Mouse (Mus musculus): ENCODE data around the gene Gm49345. TPM values are rescaled to one million over a fixed set of nuclear protein-coding genes. Genes with fewer than 3 reads are reported as not detected.
"Not testable (repeated sequence)": the region's sequence is repeated elsewhere in the genome, so short reads cannot be mapped to it uniquely, and the experiment has no call there.

Gm49345 gene
- not detected in 2 replicates for total RNA-seq (2017)

- ATAC-seq (ENCODE audit: extremely low read depth, insufficient number of reproducible peaks, low FRiP score, poor library complexity, severe bottlenecking) = peak; percentile 99
Observed at GRCm38 (mm10) chr13:67637294-67638007, at the start of gene Gm49345, which contains the start of gene Zfp729a. Gene Gm49345 (minus strand): TSS chr13:67637769. Gene Zfp729a (minus strand): TSS chr13:67637791.

GRCm38 (mm10) chr13:67686971-67687370 lies 49.4 kb upstream of the Gm49345 start, which contains the start of gene Zfp738:
Gene Zfp738 (minus strand): TSS chr13:67687071.
- ATAC-seq (ENCODE audit: extremely low read depth, insufficient number of reproducible peaks, low FRiP score, poor library complexity, severe bottlenecking) = no peak

DNA sequence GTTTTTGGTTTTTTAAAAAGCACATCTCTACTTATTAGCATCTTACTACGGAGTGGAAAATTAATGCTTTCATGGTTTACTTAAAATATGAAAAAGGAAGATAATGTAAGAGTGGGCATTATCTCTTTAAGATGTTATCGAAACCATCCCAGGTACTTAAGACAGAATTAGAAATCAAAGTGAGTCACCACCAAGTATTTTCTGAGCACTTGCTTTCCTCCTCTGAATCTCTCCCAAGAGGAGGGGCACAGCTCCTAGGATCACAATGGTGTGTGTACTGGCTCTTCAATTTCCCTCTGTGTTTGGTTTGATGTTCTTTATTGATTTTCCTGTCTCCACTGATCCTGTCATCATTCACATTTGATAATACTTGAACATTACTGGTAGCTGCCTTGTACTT lies 46.3 kb upstream of the Gm49345 start:
- ATAC-seq (ENCODE audit: extremely low read depth, insufficient number of reproducible peaks, low FRiP score, poor library complexity, severe bottlenecking) = not testable (repeated sequence)

GRCm38 (mm10) chr13:67682959-67683735 lies 45.6 kb upstream of the Gm49345 start:
- peak; percentile 100 for ATAC-seq (ENCODE audit: extremely low read depth, insufficient number of reproducible peaks, low FRiP score, poor library complexity, severe bottlenecking)

- ATAC-seq (ENCODE audit: extremely low read depth, insufficient number of reproducible peaks, low FRiP score, poor library complexity, severe bottlenecking) = no peak
Observed at GRCm38 (mm10) chr13:67674902-67675301, 37.3 kb upstream of the Gm49345 start.

GRCm38 (mm10) chr13:67652496-67652895 lies 14.9 kb upstream of the Gm49345 start:
- ATAC-seq (ENCODE audit: extremely low read depth, insufficient number of reproducible peaks, low FRiP score, poor library complexity, severe bottlenecking) = no peak

GRCm38 (mm10) chr13:67610108-67610507 lies 27.5 kb downstream of the Gm49345 start:
- no peak for ATAC-seq (ENCODE audit: extremely low read depth, insufficient number of reproducible peaks, low FRiP score, poor library complexity, severe bottlenecking)

- ATAC-seq (ENCODE audit: extremely low read depth, insufficient number of reproducible peaks, low FRiP score, poor library complexity, severe bottlenecking) = peak; percentile 94
Observed at GRCm38 (mm10) chr13:67609066-67609876, 28.3 kb downstream of the Gm49345 start, which contains the start of gene Zfp729b. Gene Zfp729b (minus strand): TSS chr13:67609707.

DNA sequence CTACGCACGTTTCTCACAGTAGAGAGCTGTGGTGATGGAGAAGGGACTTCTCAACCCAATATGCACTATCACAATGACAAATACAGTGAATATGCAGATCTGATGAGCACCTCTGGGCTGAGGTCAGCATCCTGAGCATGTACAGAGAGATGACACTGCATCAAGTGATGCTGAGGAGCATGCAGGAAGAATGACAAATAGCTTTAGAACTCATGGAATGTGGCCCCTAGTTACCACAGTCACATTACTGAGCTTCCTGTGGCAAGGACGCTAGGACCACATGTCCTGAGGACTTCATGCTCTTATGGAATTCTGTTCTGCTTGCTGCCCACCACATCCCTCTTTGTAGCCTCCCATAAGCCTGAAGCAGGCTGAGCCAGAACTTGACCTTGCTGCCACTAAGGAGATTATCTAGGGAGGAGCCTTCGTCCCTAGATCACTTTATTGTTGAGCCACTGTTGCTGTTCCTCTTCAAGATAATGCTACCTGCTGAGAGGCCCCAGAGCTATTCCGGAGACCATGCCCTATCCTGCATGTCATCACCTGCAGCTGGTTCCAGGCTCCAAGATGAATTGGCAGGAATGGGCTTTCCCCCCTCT lies 64.9 kb downstream of the Gm49345 start:
- no peak for ATAC-seq (ENCODE audit: extremely low read depth, insufficient number of reproducible peaks, low FRiP score, poor library complexity, severe bottlenecking)

DNA sequence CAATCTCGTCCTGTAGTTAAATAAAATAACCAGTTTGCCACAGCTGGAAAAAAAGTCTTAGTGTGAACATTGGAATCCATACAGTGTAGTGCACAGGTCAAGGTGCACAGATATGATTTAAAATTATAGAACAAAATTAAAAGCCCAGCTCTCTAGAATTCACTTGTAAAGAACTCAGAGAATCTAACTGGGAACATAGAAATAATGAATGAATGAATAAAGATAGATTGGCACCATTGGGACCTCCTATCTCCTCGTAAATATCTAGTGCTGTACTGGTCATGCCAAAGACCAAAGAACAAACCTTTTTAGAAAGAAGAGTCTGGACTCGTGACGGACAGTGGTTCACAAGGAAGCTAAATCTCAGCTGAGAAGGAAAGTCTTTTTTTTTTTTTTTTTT lies 83.8 kb downstream of the Gm49345 start, which contains the start of gene Zfp748:
Zfp748 (minus strand) TSS at position 101 of the 400 bp plus-strand sequence.
- ATAC-seq (ENCODE audit: extremely low read depth, insufficient number of reproducible peaks, low FRiP score, poor library complexity, severe bottlenecking) = no peak

DNA sequence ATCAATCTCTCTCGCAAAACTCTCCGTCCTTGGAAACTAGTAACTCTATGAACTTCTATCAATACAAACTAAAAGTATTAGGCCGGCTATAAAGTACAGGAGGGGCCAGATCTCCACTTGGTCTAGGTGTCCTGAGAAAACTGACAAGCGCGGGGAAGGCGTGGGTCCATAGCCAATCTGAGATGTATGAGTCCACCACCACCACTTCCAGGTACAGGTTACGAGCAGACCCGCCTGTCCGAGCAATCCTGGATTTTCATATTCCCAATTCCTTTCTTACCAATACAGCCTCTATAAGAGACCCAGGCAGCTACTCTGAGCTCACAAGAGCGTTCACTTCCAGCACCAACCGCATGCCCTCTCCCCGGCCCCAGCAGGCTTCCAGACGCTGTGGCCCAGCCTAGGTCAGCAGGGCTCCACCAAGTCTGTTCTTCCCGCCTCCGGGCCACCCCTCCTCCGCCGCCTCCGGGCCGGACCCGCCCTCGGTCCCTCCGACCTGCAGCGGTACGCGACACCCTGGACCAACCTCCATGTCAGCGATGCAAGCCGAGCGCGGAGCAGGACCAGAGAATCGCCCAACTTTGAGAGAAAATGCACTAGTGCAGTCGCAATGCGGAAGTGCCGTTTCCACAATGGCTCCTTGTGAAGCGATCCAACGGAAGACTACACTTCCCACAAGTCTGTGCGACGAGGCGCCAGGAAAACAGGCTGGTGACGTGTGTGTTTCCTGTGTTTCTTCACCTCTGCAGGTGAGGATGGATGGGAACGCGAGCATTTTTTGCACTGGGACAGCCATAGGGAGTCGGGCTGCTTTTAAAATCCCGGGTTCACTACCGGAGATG lies 84.8 kb downstream of the Gm49345 start:
- peak; percentile 99 for ATAC-seq (ENCODE audit: extremely low read depth, insufficient number of reproducible peaks, low FRiP score, poor library complexity, severe bottlenecking)

DNA sequence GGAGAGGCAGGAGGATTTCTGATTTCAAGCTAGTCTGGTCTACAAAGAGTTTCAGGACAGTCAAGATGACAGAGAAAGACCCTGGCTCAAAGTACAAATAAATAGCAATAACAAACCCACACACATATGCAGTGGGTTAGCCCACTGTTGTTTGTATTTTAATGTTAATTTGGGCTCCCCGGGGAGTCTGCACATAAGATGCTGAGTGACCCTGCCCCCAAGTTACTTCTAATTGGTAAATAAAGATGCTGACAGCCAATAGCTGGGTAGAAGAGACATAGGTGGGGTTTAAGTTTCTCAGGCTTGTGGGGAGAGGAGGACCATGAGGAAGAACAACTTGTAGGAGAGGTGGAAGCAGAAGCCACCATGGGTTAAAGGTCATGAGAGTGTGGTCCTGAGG lies 91.6 kb downstream of the Gm49345 start:
- no peak for ATAC-seq (ENCODE audit: extremely low read depth, insufficient number of reproducible peaks, low FRiP score, poor library complexity, severe bottlenecking)

Other genes starting within 250 kb of the Gm49345 start
- 21.6 and 21.7 TPM in 2 replicates for gene Zfp429, start 237.9 kb downstream of the Gm49345 start, total RNA-seq (2017)
- gene Zfp459, start 216.4 kb downstream of the Gm49345 start, total RNA-seq (2017) = 1.7 and 4.2 TPM in 2 replicates
- gene Zfp874a, start 186.1 kb downstream of the Gm49345 start, total RNA-seq (2017) = 21.8 and 22.7 TPM in 2 replicates
- gene Zfp874b, start 153.5 kb downstream of the Gm49345 start, total RNA-seq (2017) = 17.6 and 18.2 TPM in 2 replicates
- 14.0 and 15.1 TPM in 2 replicates for gene Zfp58, start 137.2 kb downstream of the Gm49345 start, total RNA-seq (2017)
- 0.93 TPM in 1 of 2 replicates, not detected in the other for gene Gm26965, start 111.6 kb downstream of the Gm49345 start, total RNA-seq (2017)
- gene Zfp87, start 111.6 kb downstream of the Gm49345 start, total RNA-seq (2017) = 24.4 and 30.7 TPM in 2 replicates
- gene Zfp748, start 83.9 kb downstream of the Gm49345 start, total RNA-seq (2017) = 17.6 and 17.7 TPM in 2 replicates
- gene Zfp729b, start 28.1 kb downstream of the Gm49345 start, total RNA-seq (2017) = 29.2 and 30.2 TPM in 2 replicates
- 19.4 and 26.9 TPM in 2 replicates for gene Zfp729a, start within 50 bp of the Gm49345 start, total RNA-seq (2017)
- 14.3 and 16.9 TPM in 2 replicates for gene Zfp738, start 49.3 kb upstream of the Gm49345 start, total RNA-seq (2017)
- 11.0 and 20.7 TPM in 2 replicates for gene Zfp65, start 91.4 kb upstream of the Gm49345 start, total RNA-seq (2017)
- 13.5 and 14.0 TPM in 2 replicates for gene Zfp85, start 117.5 kb upstream of the Gm49345 start, total RNA-seq (2017)
- 0.74 and 2.0 TPM in 2 replicates for gene Zfp493, start 141.9 kb upstream of the Gm49345 start, total RNA-seq (2017)
- gene Zfp273, start 176.0 kb upstream of the Gm49345 start, total RNA-seq (2017) = 9.0 and 10.9 TPM in 2 replicates
- 2.5 and 3.8 TPM in 2 replicates for gene Gm10037, start 193.3 kb upstream of the Gm49345 start, total RNA-seq (2017)
- not detected in 2 replicates for gene BC048507, start 225.6 kb upstream of the Gm49345 start, total RNA-seq (2017)

All from neutrophil, adult 5-6 weeks (primary cell).